Mouse (Mus musculus) neutrophil, adult 59 days (primary cell): ENCODE measurements around the gene Ints6. TPM values are rescaled to one million over a fixed set of nuclear protein-coding genes. Genes with fewer than 3 reads are reported as not detected.

Experiments
- total RNA-seq, 2 experiments: library from RNA; stranded (reverse); gene quantifications; 1 replicate in 1 of 2; 2 replicates in 1 of 2; pipeline ENCODE4 v1.2.4; 2023

The Ints6 gene
- 10 to 100 TPM; 27.9 to 32.2 TPM for total RNA-seq

GRCm38 (mm10) chr14:62761036-62761881, at the start of gene Ints6:
Gene Ints6, minus strand, starts transcription at chr14:62761169.

GRCm38 (mm10) chr14:62663367-62663766, 97.6 kb downstream of the Ints6 start, which contains the start of gene Serpine3:
Gene Serpine3, plus strand, starts transcription at chr14:62663667.

Other genes with a start within 250 kb of the Ints6 start
- gene Fam124a, start 205.4 kb downstream of the Ints6 start, total RNA-seq, result under 1 TPM in 1 of 2 experiments, not detected in 1; 0.84 TPM
- not detected for gene Gm4131, start 194.2 kb downstream of the Ints6 start, total RNA-seq
- gene Serpine3, start 97.5 kb downstream of the Ints6 start, total RNA-seq, result not detected
- 10 to 100 TPM; 62.7 to 67.0 TPM for gene Wdfy2, start 76.5 kb upstream of the Ints6 start, total RNA-seq
- not detected for gene Defb48, start 223.3 kb upstream of the Ints6 start, total RNA-seq
- not detected for gene Defb47, start 236.9 kb upstream of the Ints6 start, total RNA-seq